Mouse (Mus musculus) forelimb bud, embryonic 11.5 days (tissue): ENCODE data around the gene Slc35e2.
A peak's percentile ranks its signal among the peaks of the same experiment; 100 is the strongest.

Experiments used
- DNase-seq: peaks from one replicate; pipeline ENCODE4 v3.0.0-alpha.2; 2012; ENCODE audit warnings: low read depth, low spot score

The Slc35e2 gene

DNA sequence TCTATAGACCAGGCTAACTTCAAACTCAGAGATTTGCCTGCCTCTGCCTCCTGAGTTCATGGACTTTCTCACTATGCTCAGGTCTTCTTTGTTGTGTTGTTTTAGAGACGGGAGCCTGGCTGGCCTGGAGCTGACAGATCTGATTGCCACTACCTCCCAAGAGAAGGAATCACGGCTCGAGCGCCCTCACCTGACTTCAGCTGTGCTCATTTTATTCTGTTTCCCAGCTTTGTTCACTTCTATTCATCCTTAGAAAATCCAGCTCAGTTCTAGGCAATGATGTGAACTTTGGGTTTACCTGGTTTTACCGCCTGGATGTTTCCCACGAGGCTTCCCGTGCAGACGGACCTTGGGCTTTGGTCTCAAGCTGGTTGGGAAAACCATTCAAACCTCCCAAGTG, 25.7 kb upstream of the Slc35e2 start:
- DNase-seq: no peak

GRCm38 (mm10) chr4:155577132-155577531, 24.1 kb upstream of the Slc35e2 start:
- no peak for DNase-seq

DNA sequence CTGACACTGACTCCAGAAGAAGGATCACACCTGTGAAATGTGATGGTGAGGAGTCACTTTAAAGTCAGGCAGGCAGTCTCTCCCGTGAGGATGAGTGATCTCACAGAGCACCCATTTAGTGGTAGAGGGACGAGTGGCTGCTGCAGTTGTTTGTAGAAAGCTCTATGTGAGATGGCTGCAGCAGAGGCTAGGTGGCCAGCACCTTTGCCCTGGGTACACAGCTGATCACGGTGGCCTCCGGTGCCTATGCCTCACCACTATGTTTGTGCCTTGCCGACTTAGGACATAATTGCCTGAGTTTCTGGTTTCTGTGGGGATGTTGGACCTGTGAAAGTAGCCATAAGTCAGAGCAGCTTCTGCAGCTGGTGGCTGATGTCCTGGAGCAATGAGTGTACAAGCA, 23.5 kb upstream of the Slc35e2 start:
- no peak for DNase-seq

DNA sequence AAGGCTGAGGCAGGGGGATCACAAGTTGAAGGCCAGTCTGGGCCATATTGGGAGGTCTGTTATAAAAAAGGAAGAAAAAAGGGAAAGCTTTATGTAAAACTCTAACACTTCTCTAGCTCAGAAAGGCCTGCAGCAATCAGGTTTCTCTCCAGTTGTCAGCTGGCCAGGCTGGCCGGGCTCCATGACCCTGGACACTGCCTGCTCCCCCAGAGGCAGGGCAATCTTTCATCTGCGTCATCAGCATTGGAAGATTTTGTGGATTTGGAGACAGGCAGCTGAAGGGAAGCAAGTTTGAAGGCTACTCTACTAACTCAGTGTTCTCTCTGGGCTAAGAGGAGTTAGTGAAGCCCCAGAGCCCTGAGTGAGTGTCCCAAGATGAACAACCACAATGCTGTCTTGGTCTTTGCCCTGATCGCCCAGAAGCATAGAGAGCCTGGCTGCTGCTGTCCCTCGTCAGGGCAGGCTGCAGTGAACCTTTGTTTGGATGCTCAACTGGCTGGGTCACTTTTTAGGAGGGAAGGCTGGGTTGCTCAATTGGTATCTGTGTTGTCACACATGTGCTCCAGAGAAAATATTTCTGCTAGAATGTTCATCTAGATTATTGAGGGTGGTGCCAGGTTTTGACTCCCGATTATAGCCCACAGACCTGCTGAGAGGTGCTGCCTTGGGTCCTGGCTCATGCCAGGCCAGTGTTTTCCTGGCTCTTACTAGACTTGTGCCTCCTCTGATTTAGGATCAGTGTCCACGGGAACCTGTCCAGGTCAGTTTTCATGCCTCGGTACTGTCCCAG, 22.7 kb upstream of the Slc35e2 start:
- no peak for DNase-seq

- DNase-seq: no peak
Observed at GRCm38 (mm10) chr4:155580420-155580819, 20.8 kb upstream of the Slc35e2 start.

- DNase-seq: no peak
Observed at GRCm38 (mm10) chr4:155582279-155582905, 18.8 kb upstream of the Slc35e2 start.

DNA sequence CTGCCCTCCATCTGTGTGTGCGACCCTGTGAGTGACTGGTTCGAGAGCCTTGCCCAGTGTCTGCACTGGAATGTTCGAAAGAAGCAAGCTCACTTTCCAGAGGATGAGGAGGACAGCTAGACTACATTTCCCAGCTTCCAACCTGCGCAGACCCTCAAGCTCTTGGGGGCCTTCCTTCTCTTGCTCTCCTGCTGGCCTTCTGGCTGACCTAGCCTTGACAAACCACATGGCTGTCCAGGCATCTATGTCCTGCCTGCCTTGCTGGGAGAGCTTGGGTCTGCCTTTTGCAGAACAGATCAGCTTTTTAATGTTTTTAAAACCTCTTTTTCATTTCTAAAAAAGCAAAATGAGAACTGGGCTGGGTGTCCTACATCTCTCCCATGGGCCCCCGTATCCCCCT, 11.9 kb upstream of the Slc35e2 start:
- no peak for DNase-seq

DNA sequence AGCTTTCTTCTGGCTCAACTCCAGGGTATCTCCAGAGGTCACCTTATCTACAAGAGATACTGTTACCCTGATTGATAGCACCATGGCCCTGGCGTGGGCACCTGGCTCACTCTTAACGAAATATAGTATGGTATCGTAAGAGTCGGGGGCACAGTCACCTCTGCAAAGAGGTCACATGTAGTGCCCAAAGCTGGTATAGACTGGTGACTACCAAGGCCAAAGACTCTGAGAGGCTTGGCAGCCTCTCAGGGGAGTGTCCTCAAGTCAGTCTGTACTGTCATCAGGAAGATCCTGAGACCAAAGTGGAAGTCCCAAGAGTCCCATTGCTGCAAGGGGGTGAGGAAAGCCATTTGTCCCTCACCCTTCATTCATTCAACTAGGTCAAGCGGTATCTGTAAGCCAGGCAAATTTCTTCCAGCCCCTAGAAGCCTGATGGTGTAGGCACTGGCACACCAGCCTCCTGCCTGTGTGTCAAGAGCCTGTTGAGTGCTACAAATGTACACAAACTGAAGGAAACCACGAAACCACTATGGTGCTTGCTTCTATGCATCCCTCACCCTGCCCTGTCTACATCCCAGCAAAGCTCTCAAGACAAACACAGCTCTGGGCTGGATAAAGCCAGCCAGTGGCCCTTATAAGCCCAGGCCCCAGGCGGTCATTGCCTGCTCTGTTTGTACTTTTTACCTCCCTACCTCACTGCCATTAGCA, 10.1 kb upstream of the Slc35e2 start:
- no peak for DNase-seq

DNA sequence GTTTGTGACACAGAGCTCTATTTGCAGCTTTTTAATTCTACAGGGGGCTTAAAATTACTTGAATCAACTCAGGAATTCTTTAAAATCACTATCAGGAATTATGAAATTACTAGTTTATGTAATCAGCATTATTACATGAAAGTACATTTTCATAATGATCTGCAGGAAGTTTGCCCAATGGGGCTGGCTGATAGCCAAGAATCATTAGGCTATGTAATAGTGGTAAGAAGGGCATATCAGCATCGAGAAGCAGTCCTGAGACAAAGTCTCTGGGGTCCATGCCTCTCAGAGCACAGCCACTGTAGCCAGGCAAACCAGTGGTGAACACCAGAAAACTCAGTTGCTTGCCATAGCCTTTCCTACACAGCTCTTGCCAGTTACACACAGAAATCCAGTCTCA, 7.4 kb upstream of the Slc35e2 start:
- no peak for DNase-seq

DNA sequence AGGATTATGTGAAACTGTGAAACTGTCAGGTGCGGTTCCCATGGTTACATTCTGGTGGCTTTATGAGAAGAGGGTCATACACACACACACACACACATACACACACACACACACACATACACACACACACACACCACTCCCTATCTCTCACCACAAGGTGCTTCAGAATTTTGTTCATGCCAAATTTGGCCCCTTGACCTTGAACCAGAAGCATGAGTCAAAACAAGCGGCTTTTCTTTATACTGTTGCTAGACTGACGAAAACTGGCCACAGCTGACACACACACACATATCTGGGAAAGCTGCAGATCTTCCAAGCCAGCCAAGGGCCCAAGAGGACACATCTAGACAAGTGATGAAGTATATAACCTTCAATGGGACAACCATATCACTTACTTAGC, 5.4 kb upstream of the Slc35e2 start:
- DNase-seq: no peak

- DNase-seq: no peak
Observed at GRCm38 (mm10) chr4:155596606-155597005, 4.6 kb upstream of the Slc35e2 start.

GRCm38 (mm10) chr4:155598536-155598935, 2.7 kb upstream of the Slc35e2 start:
- no peak for DNase-seq

GRCm38 (mm10) chr4:155599901-155600825, 1.1 kb upstream of the Slc35e2 start:
- no peak for DNase-seq

DNA sequence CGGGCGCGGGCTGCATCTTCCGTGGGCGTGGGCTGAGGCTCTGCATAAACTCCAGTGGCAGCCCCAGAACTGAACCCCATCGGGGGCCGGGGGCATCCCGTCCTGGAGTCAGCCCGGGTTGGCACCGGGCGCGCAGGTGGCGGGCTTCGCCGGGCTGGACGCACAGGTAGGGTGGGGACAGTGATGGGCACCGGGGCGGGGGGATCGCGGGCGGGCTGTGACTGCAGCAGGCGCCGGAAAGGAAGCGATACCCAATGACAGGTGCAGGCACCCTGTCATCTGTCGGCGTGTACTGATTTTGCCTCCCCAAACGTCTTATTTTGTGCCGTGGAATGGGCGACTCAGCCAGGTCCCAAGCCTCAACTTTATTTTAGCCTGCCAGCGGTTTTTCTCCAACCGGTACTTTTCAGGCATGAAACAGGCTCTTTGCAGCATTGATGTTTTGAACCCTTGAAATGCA, 811 bp downstream of the Slc35e2 start:
- peak; percentile 8 for DNase-seq

DNA sequence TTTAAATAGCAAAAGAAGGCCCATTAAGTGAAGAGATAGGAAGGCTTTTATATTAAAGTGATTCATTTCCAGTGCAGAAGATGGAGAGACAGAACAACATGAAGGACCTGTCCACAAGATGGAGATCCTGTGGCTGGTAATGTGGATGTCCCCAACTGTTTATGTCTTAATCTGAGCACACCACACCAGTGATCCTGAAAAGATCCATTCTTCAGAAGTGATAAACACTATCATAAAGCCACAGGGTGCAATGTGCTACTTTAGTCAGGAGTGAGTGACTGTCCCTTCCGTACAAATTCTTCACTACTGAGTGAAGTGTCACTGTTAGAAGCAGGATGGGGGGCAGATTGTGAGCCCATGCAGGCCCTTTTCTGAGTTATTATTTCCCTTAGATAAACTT, 1.5 kb downstream of the Slc35e2 start:
- no peak for DNase-seq

DNA sequence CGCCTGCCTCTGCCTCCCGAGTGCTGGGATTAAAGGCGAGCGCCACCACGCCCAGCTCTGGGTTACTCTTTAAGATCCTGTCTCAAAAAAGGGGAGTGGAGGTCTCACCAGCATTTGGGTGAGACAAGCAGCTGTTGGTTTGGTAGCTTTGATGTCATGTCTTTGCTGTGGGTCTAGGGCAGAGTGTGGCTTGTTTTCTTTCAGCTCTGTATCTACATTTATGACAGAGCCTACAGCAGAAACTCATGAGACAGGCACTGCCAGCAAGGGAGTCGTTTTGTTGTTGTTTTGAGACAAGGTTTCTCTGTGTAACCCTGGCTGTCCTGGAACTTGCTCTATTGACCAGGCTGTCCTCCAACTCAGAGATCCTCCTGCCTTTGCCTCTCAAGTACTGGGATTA, 2.6 kb downstream of the Slc35e2 start:
- no peak for DNase-seq

DNA sequence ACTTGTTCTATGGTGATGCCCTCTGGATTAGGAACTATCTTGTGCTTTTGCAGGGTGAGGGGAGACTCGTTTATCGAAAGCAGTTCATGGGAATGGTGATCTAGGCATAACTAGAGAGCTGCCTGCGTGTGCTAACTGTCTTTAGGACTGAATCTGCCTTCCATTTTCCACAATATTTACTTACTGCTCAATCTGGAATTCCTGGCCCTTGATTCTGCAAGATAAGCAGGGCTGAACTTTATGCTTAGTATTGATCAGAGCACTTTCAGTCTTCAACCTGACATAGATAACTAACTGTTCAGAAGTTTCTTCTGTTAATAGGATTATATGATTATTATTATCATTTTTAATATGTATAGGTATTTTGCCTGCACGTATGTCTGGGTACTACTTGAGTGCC, 3.9 kb downstream of the Slc35e2 start:
- no peak for DNase-seq

DNA sequence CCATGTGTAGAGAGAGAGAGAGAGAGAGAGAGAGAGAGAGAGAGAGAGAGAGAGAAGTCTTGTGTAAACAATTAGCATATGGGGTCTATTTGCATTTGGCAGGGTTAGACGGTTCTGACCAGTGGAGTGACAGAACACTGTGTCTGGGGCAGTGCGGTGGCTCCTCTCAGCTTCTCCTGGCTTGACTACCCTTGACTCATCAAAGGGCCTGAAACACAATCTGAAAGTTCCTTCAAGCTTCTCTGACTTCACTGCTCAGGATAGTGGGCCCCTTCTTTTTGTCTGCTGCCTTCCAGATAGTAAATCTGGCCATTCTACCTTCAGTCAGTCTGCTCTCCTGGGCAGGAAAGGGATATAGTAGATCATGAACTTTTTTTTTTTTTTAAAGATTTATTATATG, 5.6 kb downstream of the Slc35e2 start:
- DNase-seq: no peak

DNA sequence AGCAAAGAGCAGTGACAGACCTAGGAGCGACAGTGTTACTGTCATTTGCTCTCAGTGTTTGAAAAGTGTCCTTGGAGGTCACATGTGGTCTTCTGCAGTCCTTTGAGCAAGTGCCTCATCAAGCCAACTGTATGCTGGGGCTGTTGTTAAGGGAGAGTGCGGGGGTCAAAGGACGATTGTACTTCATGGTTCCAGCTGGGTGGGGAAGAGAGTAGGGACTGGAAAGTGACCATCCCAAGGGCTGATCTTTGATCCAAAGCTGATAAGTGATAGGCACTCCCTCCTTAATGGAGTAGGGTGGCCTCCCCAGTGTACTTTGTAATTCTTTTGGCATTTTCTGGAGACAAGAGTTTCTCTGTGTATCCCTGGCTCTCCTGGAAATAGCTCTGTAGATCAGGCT, 10.6 kb downstream of the Slc35e2 start:
- no peak for DNase-seq

- no peak for DNase-seq
Observed at GRCm38 (mm10) chr4:155613264-155613663, 12.0 kb downstream of the Slc35e2 start.

GRCm38 (mm10) chr4:155618321-155618720, 17.1 kb downstream of the Slc35e2 start:
- DNase-seq: no peak
